Mouse (Mus musculus): Measurements from ENCODE around the gene Paqr4. TPM values are rescaled to one million over a fixed set of nuclear protein-coding genes. Genes with fewer than 3 reads are reported as not detected.

Gene Paqr4
- total and polyA plus RNA-seq, 2 experiments from 2014 or later: 13.6 to 21.7 TPM

- no peak for TF ChIP-seq EP300 (IDR thresholded peaks at IDR 0.05; ENCODE audit: low read depth)
- no peak for TF ChIP-seq CTCF (IDR thresholded peaks at IDR 0.05; ENCODE audit: low read depth)
- peaks cover 29% of the 10 kb centered on the region for H3K27me3 ChIP-seq (ENCODE audit: control insufficient read depth, insufficient read depth, low read length)
- WGBS: under 1% methylated on average over 80 of the region's 101 CpGs
Observed at GRCm38 (mm10) chr17:23699131-23700077, 41.3 kb downstream of the Paqr4 start.

GRCm38 (mm10) chr17:23695801-23696200, 44.9 kb downstream of the Paqr4 start:
- Histone ChIP-seq H3K4me2 (ENCODE audit: low read depth, low read length) (no peak overlapping the region), H3K27me3 (ENCODE audit: control insufficient read depth, insufficient read depth, low read length) (peaks cover 14% of the 10 kb centered on the region), H3K4me1 (ENCODE audit: control insufficient read depth, insufficient read depth) (no peaks in the 10 kb centered on the region), H3K36me3 (replicated peaks; ENCODE audit: control insufficient read depth, insufficient read depth, low read length) (no peaks in the 10 kb centered on the region), H3K27ac (ENCODE audit: low read depth) (no peak overlapping the region), H3K4me3 (ENCODE audit: low read depth, low read length) (no peak overlapping the region), H3K9me3 (replicated peaks; ENCODE audit: control insufficient read depth, low read length) (no peaks in the 10 kb centered on the region), H3K9ac (replicated peaks; ENCODE audit: low read depth, low read length) (no peak overlapping the region)
- DNase-seq (ENCODE audit: low spot score): no peak
- 40% methylated on average over 3 of the region's 3 CpGs for WGBS
- ATAC-seq (ENCODE audit: insufficient read depth, low read depth): no peak
- TF ChIP-seq EP300 (IDR thresholded peaks at IDR 0.05; ENCODE audit: low read depth) (no peak), CTCF (IDR thresholded peaks at IDR 0.05; ENCODE audit: low read depth) (no peak)

More at GRCm38 (mm10) chr17:23699131-23700077, 41.3 kb downstream of the Paqr4 start:
- ATAC-seq (ENCODE audit: insufficient read depth, low read depth) (peak; percentile 37), DNase-seq (ENCODE audit: low spot score) (peak; percentile 21)
- H3K36me3 ChIP-seq (replicated peaks; ENCODE audit: control insufficient read depth, insufficient read depth, low read length): no peaks in the 10 kb centered on the region
- H3K4me1 ChIP-seq (ENCODE audit: control insufficient read depth, insufficient read depth): no peaks in the 10 kb centered on the region
- H3K9me3 ChIP-seq (replicated peaks; ENCODE audit: control insufficient read depth, low read length): no peaks in the 10 kb centered on the region
- H3K4me3 ChIP-seq (ENCODE audit: low read depth, low read length): peak overlapping the region; percentile 60
- H3K4me2 ChIP-seq (ENCODE audit: low read depth, low read length): peak overlapping the region; percentile 96
- no peak overlapping the region for H3K27ac ChIP-seq (ENCODE audit: low read depth)
- H3K9ac ChIP-seq (replicated peaks; ENCODE audit: low read depth, low read length): peak overlapping the region; percentile 49

- TF ChIP-seq EP300 (IDR thresholded peaks at IDR 0.05; ENCODE audit: low read depth): no peak
- no peak for TF ChIP-seq CTCF (IDR thresholded peaks at IDR 0.05; ENCODE audit: low read depth)
- Histone ChIP-seq H3K4me1 (ENCODE audit: control insufficient read depth, insufficient read depth) (no peaks in the 10 kb centered on the region), H3K36me3 (replicated peaks; ENCODE audit: control insufficient read depth, insufficient read depth, low read length) (no peaks in the 10 kb centered on the region), H3K4me2 (ENCODE audit: low read depth, low read length) (no peak overlapping the region), H3K9me3 (replicated peaks; ENCODE audit: control insufficient read depth, low read length) (no peaks in the 10 kb centered on the region), H3K4me3 (ENCODE audit: low read depth, low read length) (no peak overlapping the region), H3K27me3 (ENCODE audit: control insufficient read depth, insufficient read depth, low read length) (peaks cover 12% of the 10 kb centered on the region), H3K27ac (ENCODE audit: low read depth) (no peak overlapping the region), H3K9ac (replicated peaks; ENCODE audit: low read depth, low read length) (no peak overlapping the region)
- no peak for ATAC-seq (ENCODE audit: insufficient read depth, low read depth)
- 58% methylated on average over 1 of the region's 1 CpGs for WGBS
- no peak for DNase-seq (ENCODE audit: low spot score)
Observed at GRCm38 (mm10) chr17:23694491-23694890, 46.2 kb downstream of the Paqr4 start.

Other genes with a start within 250 kb of the Paqr4 start
- 12.6 and 21.4 TPM in 2 replicates for gene Zfp213, start 176.6 kb downstream of the Paqr4 start, total RNA-seq (2014; rRNA removed; ENCODE audit: low replicate concordance)
- 9.6 and 9.8 TPM in 2 replicates for gene Zfp213, start 176.6 kb downstream of the Paqr4 start, polyA plus RNA-seq (2015; fragmentation: Nextera tagmentation; extraction: Ambion mirVana)
- 17.9 and 18.5 TPM in 2 replicates for gene Zfp13, start 141.4 kb downstream of the Paqr4 start, total RNA-seq (2014; rRNA removed; ENCODE audit: low replicate concordance)
- 5.3 and 6.4 TPM in 2 replicates for gene Zfp13, start 141.4 kb downstream of the Paqr4 start, polyA plus RNA-seq (2015; fragmentation: Nextera tagmentation; extraction: Ambion mirVana)
- gene Zscan10, start 140.0 kb downstream of the Paqr4 start, total RNA-seq (2014; rRNA removed; ENCODE audit: low replicate concordance): not detected in 2 replicates
- gene Zscan10, start 140.0 kb downstream of the Paqr4 start, polyA plus RNA-seq (2015; fragmentation: Nextera tagmentation; extraction: Ambion mirVana): not detected in 2 replicates
- 0.19 and 0.88 TPM in 2 replicates for gene Mmp25, start 95.6 kb downstream of the Paqr4 start, total RNA-seq (2014; rRNA removed; ENCODE audit: low replicate concordance)
- gene Mmp25, start 95.6 kb downstream of the Paqr4 start, polyA plus RNA-seq (2015; fragmentation: Nextera tagmentation; extraction: Ambion mirVana): 0.15 and 0.25 TPM in 2 replicates
- gene Bicdl2, start 80.4 kb downstream of the Paqr4 start, total RNA-seq (2014; rRNA removed; ENCODE audit: low replicate concordance): not detected in 2 replicates
- 0.05 and 0.10 TPM in 2 replicates for gene Bicdl2, start 80.4 kb downstream of the Paqr4 start, polyA plus RNA-seq (2015; fragmentation: Nextera tagmentation; extraction: Ambion mirVana)
- 214 and 322 TPM in 2 replicates for gene Hcfc1r1, start 67.3 kb downstream of the Paqr4 start, total RNA-seq (2014; rRNA removed; ENCODE audit: low replicate concordance)
- gene Hcfc1r1, start 67.3 kb downstream of the Paqr4 start, polyA plus RNA-seq (2015; fragmentation: Nextera tagmentation; extraction: Ambion mirVana): 328 and 348 TPM in 2 replicates
- gene Thoc6, start 67.0 kb downstream of the Paqr4 start, total RNA-seq (2014; rRNA removed; ENCODE audit: low replicate concordance): 22.4 and 35.2 TPM in 2 replicates
- 22.1 and 23.2 TPM in 2 replicates for gene Thoc6, start 67.0 kb downstream of the Paqr4 start, polyA plus RNA-seq (2015; fragmentation: Nextera tagmentation; extraction: Ambion mirVana)
- 275 and 286 TPM in 2 replicates for gene Tnfrsf12a, start 63.4 kb downstream of the Paqr4 start, total RNA-seq (2014; rRNA removed; ENCODE audit: low replicate concordance)
- 121 and 160 TPM in 2 replicates for gene Tnfrsf12a, start 63.4 kb downstream of the Paqr4 start, polyA plus RNA-seq (2015; fragmentation: Nextera tagmentation; extraction: Ambion mirVana)
- not detected in 2 replicates for gene Cldn6, start 61.6 kb downstream of the Paqr4 start, total RNA-seq (2014; rRNA removed; ENCODE audit: low replicate concordance)
- not detected in 2 replicates for gene Cldn6, start 61.6 kb downstream of the Paqr4 start, polyA plus RNA-seq (2015; fragmentation: Nextera tagmentation; extraction: Ambion mirVana)
- gene Cldn9, start 56.8 kb downstream of the Paqr4 start, total RNA-seq (2014; rRNA removed; ENCODE audit: low replicate concordance): not detected in 2 replicates
- gene Cldn9, start 56.8 kb downstream of the Paqr4 start, polyA plus RNA-seq (2015; fragmentation: Nextera tagmentation; extraction: Ambion mirVana): not detected in 2 replicates
- gene 1520401A03Rik, start 18.1 kb downstream of the Paqr4 start, total RNA-seq (2014; rRNA removed; ENCODE audit: low replicate concordance): not detected in 2 replicates
- not detected in 2 replicates for gene 1520401A03Rik, start 18.1 kb downstream of the Paqr4 start, polyA plus RNA-seq (2015; fragmentation: Nextera tagmentation; extraction: Ambion mirVana)
- 18.2 and 21.7 TPM in 2 replicates for gene Pkmyt1, start 14.5 kb downstream of the Paqr4 start, total RNA-seq (2014; rRNA removed; ENCODE audit: low replicate concordance)
- gene Pkmyt1, start 14.5 kb downstream of the Paqr4 start, polyA plus RNA-seq (2015; fragmentation: Nextera tagmentation; extraction: Ambion mirVana): 8.6 and 9.0 TPM in 2 replicates
- 0.97 TPM in 1 of 2 replicates, not detected in the other for gene Kremen2, start 5.0 kb upstream of the Paqr4 start, total RNA-seq (2014; rRNA removed; ENCODE audit: low replicate concordance)
- gene Kremen2, start 5.0 kb upstream of the Paqr4 start, polyA plus RNA-seq (2015; fragmentation: Nextera tagmentation; extraction: Ambion mirVana): not detected in 2 replicates
- gene Flywch1, start 30.7 kb upstream of the Paqr4 start, total RNA-seq (2014; rRNA removed; ENCODE audit: low replicate concordance): 54.5 and 72.2 TPM in 2 replicates
- 32.4 and 34.8 TPM in 2 replicates for gene Flywch1, start 30.7 kb upstream of the Paqr4 start, polyA plus RNA-seq (2015; fragmentation: Nextera tagmentation; extraction: Ambion mirVana)
- 3.8 TPM in 1 of 2 replicates, not detected in the other for gene Flywch2, start 45.2 kb upstream of the Paqr4 start, total RNA-seq (2014; rRNA removed; ENCODE audit: low replicate concordance)
- gene Flywch2, start 45.2 kb upstream of the Paqr4 start, polyA plus RNA-seq (2015; fragmentation: Nextera tagmentation; extraction: Ambion mirVana): 4.5 and 4.9 TPM in 2 replicates
- 72.8 and 85.9 TPM in 2 replicates for gene Srrm2, start 49.7 kb upstream of the Paqr4 start, total RNA-seq (2014; rRNA removed; ENCODE audit: low replicate concordance)
- 184 and 196 TPM in 2 replicates for gene Srrm2, start 49.7 kb upstream of the Paqr4 start, polyA plus RNA-seq (2015; fragmentation: Nextera tagmentation; extraction: Ambion mirVana)
- gene Elob, start 88.3 kb upstream of the Paqr4 start, total RNA-seq (2014; rRNA removed; ENCODE audit: low replicate concordance): 767 and 972 TPM in 2 replicates
- gene Elob, start 88.3 kb upstream of the Paqr4 start, polyA plus RNA-seq (2015; fragmentation: Nextera tagmentation; extraction: Ambion mirVana): 1,036 and 1,119 TPM in 2 replicates
- not detected in 2 replicates for gene Prss33, start 95.2 kb upstream of the Paqr4 start, total RNA-seq (2014; rRNA removed; ENCODE audit: low replicate concordance)
- gene Prss33, start 95.2 kb upstream of the Paqr4 start, polyA plus RNA-seq (2015; fragmentation: Nextera tagmentation; extraction: Ambion mirVana): not detected in 2 replicates
- not detected in 2 replicates for gene Prss32, start 103.0 kb upstream of the Paqr4 start, total RNA-seq (2014; rRNA removed; ENCODE audit: low replicate concordance)
- not detected in 2 replicates for gene Prss32, start 103.0 kb upstream of the Paqr4 start, polyA plus RNA-seq (2015; fragmentation: Nextera tagmentation; extraction: Ambion mirVana)
- gene Prss41, start 103.3 kb upstream of the Paqr4 start, total RNA-seq (2014; rRNA removed; ENCODE audit: low replicate concordance): not detected in 2 replicates
- not detected in 2 replicates for gene Prss41, start 103.3 kb upstream of the Paqr4 start, polyA plus RNA-seq (2015; fragmentation: Nextera tagmentation; extraction: Ambion mirVana)
- gene Prss21, start 127.2 kb upstream of the Paqr4 start, total RNA-seq (2014; rRNA removed; ENCODE audit: low replicate concordance): not detected in 2 replicates
- gene Prss21, start 127.2 kb upstream of the Paqr4 start, polyA plus RNA-seq (2015; fragmentation: Nextera tagmentation; extraction: Ambion mirVana): not detected in 2 replicates
- gene Dcpp1, start 140.0 kb upstream of the Paqr4 start, total RNA-seq (2014; rRNA removed; ENCODE audit: low replicate concordance): not detected in 2 replicates
- not detected in 2 replicates for gene Dcpp1, start 140.0 kb upstream of the Paqr4 start, polyA plus RNA-seq (2015; fragmentation: Nextera tagmentation; extraction: Ambion mirVana)
- not detected in 2 replicates for gene Dcpp2, start 140.0 kb upstream of the Paqr4 start, total RNA-seq (2014; rRNA removed; ENCODE audit: low replicate concordance)
- not detected in 2 replicates for gene Dcpp2, start 140.0 kb upstream of the Paqr4 start, polyA plus RNA-seq (2015; fragmentation: Nextera tagmentation; extraction: Ambion mirVana)
- not detected in 2 replicates for gene Dcpp3, start 176.6 kb upstream of the Paqr4 start, total RNA-seq (2014; rRNA removed; ENCODE audit: low replicate concordance)
- gene Dcpp3, start 176.6 kb upstream of the Paqr4 start, polyA plus RNA-seq (2015; fragmentation: Nextera tagmentation; extraction: Ambion mirVana): not detected in 2 replicates
- not detected in 2 replicates for gene Sbp, start 200.8 kb upstream of the Paqr4 start, total RNA-seq (2014; rRNA removed; ENCODE audit: low replicate concordance)
- not detected in 2 replicates for gene Sbp, start 200.8 kb upstream of the Paqr4 start, polyA plus RNA-seq (2015; fragmentation: Nextera tagmentation; extraction: Ambion mirVana)
- gene Sbpl, start 214.4 kb upstream of the Paqr4 start, total RNA-seq (2014; rRNA removed; ENCODE audit: low replicate concordance): not detected in 2 replicates
- not detected in 2 replicates for gene Sbpl, start 214.4 kb upstream of the Paqr4 start, polyA plus RNA-seq (2015; fragmentation: Nextera tagmentation; extraction: Ambion mirVana)
- not detected in 2 replicates for gene Prss30, start 239.7 kb upstream of the Paqr4 start, total RNA-seq (2014; rRNA removed; ENCODE audit: low replicate concordance)
- not detected in 2 replicates for gene Prss30, start 239.7 kb upstream of the Paqr4 start, polyA plus RNA-seq (2015; fragmentation: Nextera tagmentation; extraction: Ambion mirVana)

Data from heart, postnatal 0 days (tissue).